Mouse (Mus musculus): ENCODE results near the gene Mis18a. TPM values are rescaled to one million over a fixed set of nuclear protein-coding genes. Genes with fewer than 3 reads are reported as not detected.

Gene Mis18a
- total RNA-seq, 2 experiments from 2014 or later, result 1.9 to 2.7 TPM

DNA sequence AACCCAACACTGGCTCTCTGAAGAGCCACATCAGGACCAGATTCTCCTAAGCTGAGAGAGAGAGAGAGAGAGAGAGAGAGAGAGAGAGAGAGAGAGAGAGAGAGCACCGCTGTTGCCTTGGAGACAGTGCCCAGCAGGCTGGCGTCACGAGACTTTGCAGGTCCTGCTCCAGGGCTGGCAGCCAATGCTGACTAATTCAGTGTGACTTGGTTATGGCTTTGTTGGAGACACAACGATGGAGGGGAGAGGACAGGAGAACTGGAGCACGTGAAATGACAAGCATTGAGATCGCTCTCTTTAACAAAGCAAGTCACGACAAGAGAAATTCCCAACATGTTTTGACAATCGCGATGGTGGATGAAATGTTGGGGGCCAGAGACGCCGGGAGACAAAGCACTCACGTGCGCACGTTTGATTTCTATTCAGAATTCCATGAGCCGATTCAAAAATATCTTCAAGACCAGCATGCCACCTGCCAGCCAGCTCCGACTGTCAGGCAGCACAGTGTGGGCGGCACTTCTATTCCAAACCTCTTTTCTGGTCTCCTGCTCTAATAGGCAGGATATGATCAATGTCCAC, 17.4 kb downstream of the Mis18a start:
- intact Hi-C loops (cut with DNase I; ENCODE audit: low total_unique reads), result loop anchor here (5.0 kb wide), 1 partner anchor 387 kb away; no protein-coding TSS in a partner anchor
- DNase-seq, result peak; percentile 61

- no peak for DNase-seq
- intact Hi-C loops (cut with DNase I; ENCODE audit: low total_unique reads), result no loop called here
Measured at GRCm38 (mm10) chr16:90706279-90706678, 20.9 kb downstream of the Mis18a start.

DNA sequence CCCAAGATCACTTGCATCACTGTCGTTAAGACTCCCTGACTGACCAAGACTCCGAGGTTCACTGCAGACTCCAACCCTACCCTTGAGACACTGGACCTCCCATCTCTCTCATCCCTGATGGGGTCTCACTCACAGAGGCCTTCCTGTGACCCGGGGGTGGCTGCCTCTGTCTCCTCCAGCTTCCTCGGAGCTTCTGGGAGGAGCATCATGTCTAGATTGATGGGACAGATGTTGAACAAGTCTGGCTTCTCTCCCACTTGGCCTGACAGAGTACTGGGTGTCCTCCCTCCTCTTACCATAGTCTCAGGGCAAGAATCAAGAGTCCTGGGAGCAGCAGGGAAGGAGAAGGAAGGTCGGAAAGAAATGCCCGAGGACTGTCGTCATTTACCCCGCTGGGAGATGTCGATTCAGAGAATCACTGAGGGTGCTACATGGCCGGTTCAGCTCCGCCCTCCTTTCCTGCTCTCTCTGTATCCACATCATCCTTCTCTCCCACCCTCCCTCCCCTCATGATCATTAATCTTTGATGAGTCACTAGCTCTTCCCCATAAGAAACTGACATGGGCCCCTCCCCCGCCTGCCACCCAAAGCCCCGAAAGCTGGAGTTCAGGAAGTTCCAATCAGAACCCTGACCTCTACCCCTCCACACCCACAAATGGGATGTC, 22.9 kb downstream of the Mis18a start:
- intact Hi-C loops (cut with DNase I; ENCODE audit: low total_unique reads), result no loop called here
- peak; percentile 49 for DNase-seq

GRCm38 (mm10) chr16:90703646-90704045, 23.6 kb downstream of the Mis18a start:
- DNase-seq, result no peak
- intact Hi-C loops (cut with DNase I; ENCODE audit: low total_unique reads), result no loop called here

DNA sequence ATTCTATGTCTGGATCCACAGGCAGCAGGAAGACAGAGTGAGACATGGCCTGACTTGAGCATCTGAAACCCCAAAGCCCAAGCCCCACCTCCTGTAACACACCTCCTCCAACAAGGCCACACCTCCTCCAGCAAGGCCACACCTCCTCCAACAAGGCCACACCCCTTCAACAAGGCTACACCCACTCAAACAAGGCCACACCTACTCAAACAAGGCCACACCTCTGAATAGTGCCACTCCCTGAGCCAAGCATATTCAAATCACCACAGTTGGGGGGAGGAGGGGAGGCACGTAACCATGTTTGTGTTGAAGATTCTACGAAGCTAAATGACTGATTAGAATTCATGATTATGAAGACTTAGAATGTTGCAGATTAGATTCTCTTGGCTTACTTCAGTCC, 25.7 kb downstream of the Mis18a start:
- DNase-seq, result no peak
- intact Hi-C loops (cut with DNase I; ENCODE audit: low total_unique reads), result no loop called here

- DNase-seq, result no peak
- intact Hi-C loops (cut with DNase I; ENCODE audit: low total_unique reads), result no loop called here
Measured at GRCm38 (mm10) chr16:90699390-90699789, 27.8 kb downstream of the Mis18a start.

DNA sequence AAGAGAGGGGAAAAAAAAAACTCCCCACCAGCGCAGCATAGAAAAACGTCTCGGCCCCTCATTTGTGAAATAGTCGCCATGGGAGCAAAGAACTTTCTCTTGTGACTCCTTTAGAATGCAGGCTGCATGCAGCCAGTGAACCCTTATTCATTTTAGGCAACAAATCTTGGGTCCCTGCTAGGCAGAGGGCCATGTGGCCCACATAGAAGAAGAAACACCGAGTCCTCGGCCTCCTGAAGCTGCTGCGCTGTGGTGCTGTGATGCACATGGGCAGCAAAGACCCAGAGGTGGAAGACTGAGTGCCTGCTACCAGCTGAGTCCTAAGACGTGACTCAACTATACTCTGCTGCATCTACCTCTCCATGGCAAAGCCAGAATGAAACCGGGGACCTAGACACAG, 30.9 kb downstream of the Mis18a start:
- intact Hi-C loops (cut with DNase I; ENCODE audit: low total_unique reads), result no loop called here
- no peak for DNase-seq

DNA sequence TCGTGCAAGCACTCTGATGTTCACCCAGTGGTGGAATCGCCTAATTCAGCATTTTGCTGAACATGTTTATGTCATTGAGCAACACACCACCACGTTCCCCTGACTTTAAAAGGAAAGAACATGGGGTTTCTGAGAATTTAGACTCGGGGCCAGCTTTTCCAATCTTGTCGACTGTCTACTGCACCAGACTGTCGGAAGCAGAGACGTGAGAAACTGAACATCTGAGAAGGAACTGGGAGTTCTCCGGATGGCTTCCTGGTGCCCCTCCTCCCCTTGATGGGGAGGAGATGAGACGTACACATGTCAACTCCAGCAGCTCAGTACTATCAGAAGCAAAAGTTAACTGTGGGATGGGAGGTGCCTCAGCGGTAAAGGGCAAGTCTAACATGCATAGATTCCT, 32.1 kb downstream of the Mis18a start:
- DNase-seq, result no peak
- intact Hi-C loops (cut with DNase I; ENCODE audit: low total_unique reads), result no loop called here

GRCm38 (mm10) chr16:90694719-90695118, 32.5 kb downstream of the Mis18a start:
- intact Hi-C loops (cut with DNase I; ENCODE audit: low total_unique reads), result no loop called here
- DNase-seq, result no peak

- no peak for DNase-seq
- intact Hi-C loops (cut with DNase I; ENCODE audit: low total_unique reads), result no loop called here
Measured at GRCm38 (mm10) chr16:90693625-90694024, 33.6 kb downstream of the Mis18a start.

- intact Hi-C loops (cut with DNase I; ENCODE audit: low total_unique reads), result no loop called here
Measured at GRCm38 (mm10) chr16:90692704-90693385, 34.4 kb downstream of the Mis18a start.

GRCm38 (mm10) chr16:90687687-90688263, 39.4 kb downstream of the Mis18a start:
- no peak for DNase-seq
- intact Hi-C loops (cut with DNase I; ENCODE audit: low total_unique reads), result no loop called here

More at GRCm38 (mm10) chr16:90692704-90693385, 34.4 kb downstream of the Mis18a start:
- peak; percentile 73 for DNase-seq

DNA sequence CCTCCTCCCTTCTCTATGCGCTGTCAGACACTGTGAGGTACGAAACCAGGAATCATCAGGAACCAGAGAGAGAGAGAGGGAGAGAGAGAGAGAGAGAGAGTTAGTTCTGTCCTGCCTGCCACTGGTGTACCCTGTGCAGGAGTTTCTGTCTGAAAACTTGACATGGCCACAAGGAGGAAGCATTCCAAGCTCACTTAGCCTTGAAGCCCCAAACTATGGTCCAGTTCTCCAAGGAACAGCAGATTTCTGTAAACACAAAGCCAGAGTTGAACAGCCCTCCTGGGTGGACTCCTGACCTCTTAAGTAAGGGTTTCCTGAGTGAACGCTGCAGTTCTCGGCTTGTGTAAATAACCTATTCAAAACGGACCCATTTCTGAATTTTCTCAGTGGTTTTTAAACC, 40.2 kb downstream of the Mis18a start:
- intact Hi-C loops (cut with DNase I; ENCODE audit: low total_unique reads), result no loop called here
- no peak for DNase-seq

DNA sequence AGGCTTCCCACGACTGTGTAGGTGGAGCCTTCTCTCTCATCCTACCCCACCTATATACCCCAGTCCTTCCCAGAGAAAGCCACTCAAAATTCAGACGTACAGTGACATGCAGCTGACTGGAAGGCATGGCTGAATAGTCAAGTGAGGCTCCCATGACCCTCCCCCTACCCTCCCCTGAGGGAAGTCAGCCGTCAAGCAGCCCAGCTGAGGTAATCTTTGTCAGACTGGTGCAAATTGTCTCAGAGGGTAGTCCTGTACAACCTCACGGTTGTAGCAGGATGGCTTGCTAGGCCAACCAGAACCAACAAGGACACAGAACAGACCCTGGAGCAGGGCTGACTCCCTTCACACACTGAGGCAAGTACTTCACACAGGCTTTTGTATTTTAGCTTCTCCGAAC, 43.1 kb downstream of the Mis18a start:
- intact Hi-C loops (cut with DNase I; ENCODE audit: low total_unique reads), result no loop called here
- no peak for DNase-seq

DNA sequence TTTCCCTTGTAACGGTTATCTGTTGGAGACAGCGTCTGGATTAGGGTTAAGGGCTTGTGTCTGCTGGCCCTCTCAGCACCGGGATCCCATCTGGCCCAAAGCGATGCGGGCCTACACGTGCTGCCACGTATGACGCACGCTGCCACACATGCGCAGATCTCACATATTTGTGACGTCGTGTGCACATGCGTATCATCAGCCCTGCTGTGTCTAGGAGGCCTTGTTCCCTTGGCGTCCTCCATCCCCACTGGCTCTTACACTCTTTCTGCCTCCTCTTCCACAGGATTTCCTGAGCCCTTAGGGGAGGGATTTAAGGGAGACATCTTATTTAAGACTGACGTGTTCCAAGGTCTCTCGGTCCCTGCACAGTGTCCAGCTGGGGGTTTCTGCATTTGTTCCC, 47.2 kb downstream of the Mis18a start:
- intact Hi-C loops (cut with DNase I; ENCODE audit: low total_unique reads), result no loop called here
- DNase-seq, result no peak

DNA sequence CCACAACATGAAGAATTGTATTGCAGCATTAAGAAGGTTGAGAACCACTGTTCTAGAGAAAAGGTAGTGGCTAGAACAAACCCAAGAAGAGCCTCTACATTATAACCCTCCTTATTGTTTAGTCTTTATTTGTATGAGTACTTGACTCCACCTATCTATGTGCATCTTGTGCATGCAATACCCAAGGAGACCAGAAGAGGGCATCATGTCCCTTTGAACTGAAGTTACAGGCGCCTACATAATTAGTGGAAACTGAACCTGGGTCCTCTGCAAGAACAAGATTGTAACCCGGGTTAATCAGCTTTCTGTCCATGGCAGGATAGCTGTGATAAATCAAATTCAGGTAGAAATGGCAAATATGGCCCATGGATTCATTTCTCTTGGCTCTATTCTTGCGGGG, 48.4 kb downstream of the Mis18a start:
- DNase-seq, result no peak
- intact Hi-C loops (cut with DNase I; ENCODE audit: low total_unique reads), result no loop called here

DNA sequence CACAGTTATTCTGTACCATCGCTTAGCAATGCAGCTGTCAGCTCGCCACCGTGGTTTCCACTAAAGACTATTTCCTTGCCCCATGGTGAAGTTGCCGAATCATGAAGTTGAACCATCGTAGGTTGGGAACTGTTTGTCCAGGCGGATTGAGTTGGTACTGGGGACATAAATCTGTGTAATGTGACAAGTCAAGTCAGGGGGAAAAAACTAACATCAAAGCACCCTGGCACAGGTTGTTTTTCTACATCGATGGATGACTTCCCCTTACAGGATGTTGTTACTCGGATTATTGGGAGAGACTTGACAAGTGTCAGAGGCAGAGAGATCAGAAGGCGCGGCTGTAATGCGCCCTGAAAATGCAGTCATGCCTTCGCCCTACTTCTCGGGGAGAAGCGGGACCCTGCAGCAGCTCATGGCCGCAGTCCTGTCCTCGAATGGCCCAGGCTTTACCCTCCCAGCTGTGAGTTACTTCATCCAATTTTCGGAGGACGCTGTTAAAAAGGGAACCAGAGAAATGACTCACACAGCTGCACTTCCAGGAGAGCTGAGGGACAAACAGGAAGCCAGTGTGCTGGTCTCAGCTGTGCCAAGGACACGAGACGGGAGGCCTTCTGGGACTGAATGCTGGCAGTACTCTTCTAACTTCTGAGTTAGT, 50.2 kb downstream of the Mis18a start:
- intact Hi-C loops (cut with DNase I; ENCODE audit: low total_unique reads), result no loop called here
- DNase-seq, result peak; percentile 69

DNA sequence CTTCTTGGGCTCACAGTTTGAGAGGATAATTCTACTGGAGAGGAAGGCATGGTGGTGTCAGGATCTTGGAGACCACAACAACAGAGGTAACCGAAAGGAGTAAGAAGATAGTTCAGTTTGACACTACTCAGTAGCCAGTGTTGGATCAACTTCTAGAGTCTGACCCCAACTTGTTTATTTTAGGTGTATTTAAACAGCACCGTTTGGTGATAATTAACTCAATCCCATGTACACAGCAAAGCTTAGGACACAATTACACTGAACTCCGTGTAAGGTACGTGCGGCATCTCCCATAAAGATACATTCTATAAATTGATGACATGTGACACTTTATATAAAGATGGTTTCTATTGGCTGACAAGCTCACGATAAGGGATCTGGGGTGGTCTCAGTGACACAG, 52.6 kb downstream of the Mis18a start:
- DNase-seq, result no peak
- intact Hi-C loops (cut with DNase I; ENCODE audit: low total_unique reads), result no loop called here

DNA sequence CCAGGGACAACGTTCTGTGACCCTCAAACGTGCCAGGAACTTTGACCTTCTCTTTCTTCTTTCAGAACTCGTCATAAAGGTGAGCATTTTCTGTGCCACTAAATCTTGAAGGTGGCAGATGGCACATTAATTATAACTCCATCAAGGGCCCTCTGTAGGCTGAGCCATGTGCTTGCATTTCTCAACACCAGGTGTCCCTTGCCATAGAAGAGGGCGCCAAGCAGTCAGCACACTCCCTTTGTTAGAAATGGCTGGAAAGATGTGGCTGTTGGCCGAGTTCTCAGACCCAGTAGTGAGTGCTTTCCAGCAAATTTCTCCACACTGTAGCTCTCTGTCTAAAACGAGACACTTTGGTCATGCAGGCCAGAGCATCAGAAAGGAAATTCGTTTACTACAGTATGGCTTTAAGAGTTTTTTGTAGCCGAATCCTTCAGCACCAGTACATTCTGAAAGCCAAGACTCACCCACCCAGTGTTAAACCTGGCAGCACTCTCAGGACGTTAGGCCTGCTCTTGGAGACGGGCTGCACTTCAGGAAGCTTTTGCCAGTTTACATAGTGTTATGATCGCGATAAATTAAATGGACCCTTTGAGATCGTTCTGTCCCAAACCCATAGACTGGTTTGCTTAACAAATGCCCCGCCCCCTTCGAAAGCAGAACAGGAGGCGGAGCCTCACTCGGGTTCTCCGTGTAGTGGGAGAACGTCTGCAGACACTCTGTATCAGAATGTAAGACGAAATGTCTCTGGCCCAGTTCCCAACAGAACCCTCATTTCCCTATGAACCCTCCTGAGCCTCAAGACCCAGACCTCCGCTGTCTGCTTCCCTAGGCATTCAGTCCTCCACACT, 53.5 kb downstream of the Mis18a start:
- intact Hi-C loops (cut with DNase I; ENCODE audit: low total_unique reads), result no loop called here

More for the DNA sequence above, 53.5 kb downstream of the Mis18a start:
- DNase-seq, result no peak

All from gastrocnemius, postnatal 14 days (tissue).